Mouse (Mus musculus) cerebellum, adult 11-12 months (tissue): ENCODE data around the gene Lemd1.

Experiments used
- DNase-seq: peaks from one replicate; pipeline ENCODE4 v3.0.0; 2022

Gene Lemd1

DNA sequence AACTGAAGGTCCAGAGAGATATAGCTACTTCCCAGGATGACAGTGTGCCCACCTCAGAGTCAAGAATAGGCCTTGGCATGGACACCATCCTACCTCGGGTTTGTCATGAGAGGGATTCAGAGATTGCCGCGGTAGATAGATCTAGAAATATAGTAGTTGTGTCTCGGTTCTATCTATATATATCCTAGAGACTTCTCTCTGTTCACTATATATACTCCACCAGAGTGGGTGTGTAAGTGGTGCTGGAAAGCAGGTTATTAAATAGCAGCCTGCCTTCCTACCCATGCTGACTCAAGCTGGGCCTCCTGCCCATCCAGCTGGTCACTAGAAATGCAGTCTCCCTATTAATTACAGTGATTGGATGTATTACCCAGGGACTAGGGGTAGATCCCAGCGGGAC, 11.5 kb downstream of the Lemd1 start:
- no peak for DNase-seq

DNA sequence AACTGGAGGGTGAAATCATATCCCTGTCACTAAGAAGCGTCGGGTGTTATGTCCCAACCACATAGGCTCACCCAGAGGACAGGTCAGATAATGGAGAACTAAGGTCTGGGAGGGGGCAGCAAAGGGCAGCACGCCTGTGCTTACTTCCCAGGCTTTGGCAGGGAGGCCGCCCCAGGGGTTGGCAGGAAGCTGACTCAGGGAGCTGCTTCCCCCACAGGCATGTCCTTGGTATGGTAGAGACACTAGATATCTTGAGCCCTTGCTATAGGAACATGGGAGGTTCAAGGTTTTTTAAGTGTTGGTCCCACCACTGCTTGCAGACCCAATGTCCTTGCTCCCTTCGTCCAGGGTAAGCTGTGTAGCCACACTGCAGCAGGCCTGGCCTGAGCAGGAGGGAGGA, 14.7 kb downstream of the Lemd1 start:
- DNase-seq: no peak

DNA sequence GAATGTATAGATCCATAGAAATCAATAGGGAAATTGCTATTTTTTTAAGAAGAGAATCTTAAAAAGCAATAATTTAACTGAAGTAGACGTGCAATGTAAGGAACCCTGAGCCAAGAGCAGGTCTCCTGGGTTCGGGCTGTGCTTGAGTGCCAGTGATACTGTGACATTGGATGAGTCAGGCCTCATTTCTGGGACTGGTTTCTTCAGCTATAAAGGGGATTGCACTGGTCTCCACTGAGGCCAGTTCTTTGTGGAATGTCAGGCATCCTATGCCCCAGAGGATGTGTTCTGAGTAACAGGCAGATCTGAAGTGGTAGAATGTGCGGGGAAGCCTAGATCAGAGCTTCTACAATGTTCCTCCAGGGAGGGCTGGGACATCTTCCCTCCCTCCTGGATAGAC, 15.6 kb downstream of the Lemd1 start:
- DNase-seq: no peak

DNA sequence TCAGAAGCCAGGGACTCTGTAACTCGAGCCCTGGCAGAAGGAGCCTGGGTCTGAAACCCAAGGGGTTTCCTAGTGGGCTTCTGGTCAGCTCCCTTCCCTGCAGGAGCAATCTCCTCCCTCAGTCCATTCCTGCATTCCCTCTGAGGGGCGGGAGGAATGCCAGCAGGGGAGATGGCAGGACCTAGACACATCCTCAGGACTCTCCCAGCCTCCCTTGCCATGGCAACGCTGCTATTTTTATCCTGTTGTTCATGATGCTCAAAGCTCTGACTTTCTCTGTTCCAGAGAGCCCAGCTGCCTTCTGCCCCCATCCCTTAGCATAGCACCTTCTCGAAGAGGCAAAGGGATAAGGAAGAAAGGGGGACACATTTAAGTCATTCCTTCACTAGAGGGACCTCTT, 16.9 kb downstream of the Lemd1 start:
- peak; percentile 68 for DNase-seq

DNA sequence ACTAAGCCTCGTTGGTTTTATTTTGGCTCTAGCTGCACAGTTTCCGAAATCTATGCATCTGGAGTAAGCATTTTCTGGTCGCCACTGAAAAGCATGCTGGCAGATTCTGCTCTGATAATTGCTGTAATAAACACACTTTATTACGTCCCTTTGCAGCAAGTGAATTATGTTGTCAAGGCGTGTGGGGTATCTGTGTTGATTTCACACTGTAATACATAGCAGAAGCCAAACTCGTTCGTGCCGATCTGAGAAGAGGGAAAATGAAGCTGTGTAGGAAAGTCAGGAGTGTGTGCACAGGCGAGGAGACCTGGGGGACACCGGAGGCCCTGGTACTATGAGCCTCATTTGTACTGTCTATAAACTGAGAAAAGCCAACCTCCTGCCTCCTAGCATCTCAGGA, 18.2 kb downstream of the Lemd1 start:
- DNase-seq: no peak

DNA sequence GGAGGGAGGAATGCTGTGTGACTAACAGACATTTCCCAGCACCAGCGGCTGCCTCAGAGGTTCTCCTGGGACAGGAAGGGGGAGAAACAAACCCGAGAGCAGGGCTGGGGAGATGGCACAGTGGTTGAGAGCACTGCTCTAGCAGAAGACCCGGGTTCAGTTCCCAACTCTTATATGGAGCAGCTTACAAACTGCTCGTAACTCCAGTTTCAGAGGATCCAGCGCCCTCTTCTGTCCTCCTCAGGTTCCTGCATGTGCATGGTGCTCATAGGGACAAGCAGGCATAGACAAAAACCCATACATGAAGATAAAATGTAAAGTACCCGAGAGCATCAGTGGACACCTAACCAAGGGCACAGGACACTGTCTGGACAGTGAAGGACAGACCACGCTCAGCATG, 19.7 kb downstream of the Lemd1 start:
- no peak for DNase-seq

DNA sequence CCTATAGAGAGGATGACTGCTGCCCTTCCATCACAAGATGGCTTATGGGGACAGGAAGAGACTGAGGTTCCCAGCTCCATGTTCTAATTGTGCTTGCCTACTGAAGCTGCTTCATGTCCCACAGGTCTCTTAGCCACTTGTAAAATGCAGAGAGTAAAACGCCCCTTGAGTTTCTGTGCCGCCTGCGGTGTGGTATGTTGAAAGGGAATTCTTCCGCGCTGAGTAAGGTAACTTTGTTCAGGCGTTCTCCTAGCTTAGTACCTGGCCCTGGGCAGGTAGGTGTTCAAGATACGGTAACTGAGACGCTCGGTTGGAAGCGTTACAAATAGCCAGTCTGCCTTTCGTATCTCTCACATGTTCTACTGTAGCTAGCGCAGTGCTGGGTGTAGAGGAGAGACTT, 20.4 kb downstream of the Lemd1 start:
- no peak for DNase-seq

DNA sequence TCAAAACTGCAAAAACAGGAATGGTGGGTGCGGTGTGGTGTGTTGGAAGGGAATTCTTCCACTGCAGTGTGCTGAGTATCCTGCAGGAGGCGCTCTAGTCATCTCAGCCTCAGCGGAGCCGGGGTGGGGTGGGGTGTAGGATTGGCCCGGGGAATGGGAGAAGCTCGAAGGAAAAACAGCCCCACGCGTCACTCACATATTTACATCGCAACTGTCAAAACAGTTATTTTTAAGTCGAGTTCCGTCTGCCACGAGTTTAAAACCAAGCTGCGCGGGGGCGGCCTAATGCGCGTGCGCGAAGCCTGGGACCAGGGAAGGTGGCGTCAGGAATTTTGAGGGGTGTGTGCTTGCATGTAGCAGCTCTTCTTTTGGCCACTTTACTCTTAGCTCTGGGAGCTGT, 21.0 kb downstream of the Lemd1 start:
- no peak for DNase-seq

DNA sequence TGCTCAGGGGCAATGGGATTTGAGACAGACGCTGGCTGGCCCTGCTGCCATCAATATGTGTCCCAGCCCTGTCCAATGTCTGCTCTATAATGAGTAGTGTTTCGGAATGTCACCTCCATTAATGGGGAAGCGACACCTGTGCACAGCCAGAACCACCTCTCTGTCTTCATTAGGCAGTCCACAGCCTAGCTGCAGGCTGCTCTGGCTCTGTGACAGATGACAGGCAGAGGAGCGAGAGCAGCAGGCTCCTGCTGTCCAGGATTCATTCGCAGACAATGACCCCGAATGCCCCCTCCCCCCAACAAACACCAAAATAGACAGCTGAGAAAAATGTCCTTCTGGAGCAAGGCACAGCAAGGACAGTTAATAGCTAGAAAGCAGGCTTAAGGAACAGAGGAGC, 21.8 kb downstream of the Lemd1 start:
- no peak for DNase-seq

DNA sequence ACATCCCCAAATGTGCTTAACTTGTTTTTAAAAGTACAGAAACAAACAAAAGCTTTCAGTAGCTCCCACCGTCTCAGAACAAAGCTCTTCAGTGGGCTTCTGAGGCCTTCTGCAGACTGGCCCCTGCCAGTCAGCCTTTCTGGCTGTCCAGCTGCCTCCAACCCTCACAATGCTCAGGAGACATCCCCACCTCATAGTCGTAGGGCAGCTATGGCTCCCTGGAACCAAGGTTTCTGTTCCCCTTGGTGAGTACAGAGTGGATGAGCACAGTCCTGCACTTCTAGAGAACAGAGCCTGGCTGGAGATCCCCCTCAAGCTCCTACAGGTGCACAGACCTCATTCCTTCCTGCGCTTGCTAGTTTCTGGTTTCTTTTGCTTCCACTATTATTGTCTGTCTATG, 25.0 kb downstream of the Lemd1 start:
- no peak for DNase-seq

DNA sequence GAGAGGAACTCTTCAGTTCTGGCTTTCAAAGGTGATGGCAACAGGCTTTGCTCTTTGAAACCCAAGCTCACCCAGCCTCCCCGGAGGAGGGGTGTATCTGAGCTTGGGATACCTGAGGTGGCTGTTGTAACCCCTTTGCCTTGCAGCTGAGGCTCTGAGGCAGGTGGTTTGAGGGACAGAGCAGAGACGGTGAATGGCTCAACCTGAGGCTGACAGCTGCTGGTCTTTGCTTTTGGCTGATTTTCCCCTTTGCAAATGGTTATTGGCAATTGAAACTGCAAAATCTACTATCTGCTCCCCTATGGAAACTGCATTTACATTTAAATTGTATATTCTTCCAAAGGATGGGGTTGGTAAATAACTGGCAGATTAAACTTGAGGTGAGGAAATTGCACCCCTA, 30.4 kb downstream of the Lemd1 start:
- DNase-seq: no peak

DNA sequence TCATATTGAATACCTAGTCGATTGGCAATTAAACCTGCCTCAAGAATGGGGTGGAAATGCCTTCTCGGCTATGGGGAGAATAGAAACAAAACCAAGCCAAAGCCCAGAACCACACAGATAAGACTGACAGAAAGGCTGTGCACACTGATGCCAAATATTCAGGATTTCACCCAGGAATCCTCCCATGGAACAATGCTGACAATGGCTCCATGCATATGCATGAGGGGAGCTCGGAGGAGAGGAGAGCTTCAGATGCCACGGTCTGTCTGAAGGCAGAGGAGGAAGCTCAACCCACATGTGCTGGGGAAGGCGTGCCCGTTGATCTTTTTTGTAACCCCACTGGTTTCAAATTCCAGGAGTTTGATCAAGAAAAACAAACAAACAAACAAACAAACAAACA, 30.9 kb downstream of the Lemd1 start:
- no peak for DNase-seq

DNA sequence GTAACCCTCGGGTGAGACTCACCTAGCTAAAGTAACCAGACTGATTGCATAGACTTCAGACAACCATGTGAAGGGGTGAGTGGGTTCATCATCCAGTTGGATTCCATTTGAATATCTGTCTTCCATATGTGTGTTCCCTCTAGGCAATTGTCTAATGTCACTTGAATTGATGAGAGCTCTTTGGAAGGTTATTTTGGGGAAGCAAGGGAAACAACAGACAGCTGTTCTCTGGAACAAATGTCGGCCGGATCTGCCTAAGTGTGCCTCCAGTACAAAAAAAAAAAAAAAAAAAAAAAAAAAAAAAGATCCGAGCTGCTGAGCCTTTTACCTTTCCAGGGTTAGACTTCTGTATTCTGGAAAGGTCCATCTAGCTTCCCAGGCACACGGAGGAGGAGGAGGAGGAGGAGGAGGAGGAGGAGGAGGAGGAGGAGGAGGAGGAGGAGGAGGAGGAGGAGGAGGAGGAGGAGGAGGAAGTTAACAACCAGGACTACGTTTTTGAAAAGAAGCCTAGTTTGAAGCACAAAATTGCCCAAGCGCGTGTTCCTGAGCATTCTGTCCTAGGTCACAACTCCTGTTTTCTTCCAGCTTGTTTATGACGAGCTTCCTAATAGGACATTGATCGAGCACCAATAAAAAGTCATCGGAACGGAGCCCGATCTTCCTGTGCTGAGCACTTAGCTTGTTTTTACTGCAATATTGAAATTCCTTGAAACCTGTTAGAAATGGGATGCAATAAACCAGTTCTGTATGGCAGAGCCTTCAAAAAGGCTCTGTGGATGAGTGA, 35.3 kb downstream of the Lemd1 start:
- no peak for DNase-seq

DNA sequence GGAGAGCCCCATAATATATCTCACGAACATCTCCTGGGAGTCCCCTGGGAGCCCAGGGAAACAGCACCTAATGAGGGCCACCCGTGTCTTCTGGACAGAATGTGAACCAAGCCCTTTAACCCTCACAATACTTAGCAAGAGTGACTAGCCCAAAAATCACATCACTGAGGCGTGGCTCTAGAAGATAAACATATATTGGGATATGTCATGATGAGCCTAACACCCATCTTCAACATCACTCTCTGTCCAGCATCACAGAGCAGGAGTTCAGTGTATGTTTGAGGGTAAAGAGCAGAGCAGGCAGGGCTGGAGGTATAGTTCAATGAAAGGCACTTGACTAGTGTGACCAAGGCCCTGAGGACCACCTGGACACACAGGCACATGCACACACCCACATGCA, 38.4 kb downstream of the Lemd1 start, which contains the start of gene Gm10188:
Gm10188 (minus strand) TSS at position 101 of the 400 bp plus-strand sequence.
- no peak for DNase-seq

DNA sequence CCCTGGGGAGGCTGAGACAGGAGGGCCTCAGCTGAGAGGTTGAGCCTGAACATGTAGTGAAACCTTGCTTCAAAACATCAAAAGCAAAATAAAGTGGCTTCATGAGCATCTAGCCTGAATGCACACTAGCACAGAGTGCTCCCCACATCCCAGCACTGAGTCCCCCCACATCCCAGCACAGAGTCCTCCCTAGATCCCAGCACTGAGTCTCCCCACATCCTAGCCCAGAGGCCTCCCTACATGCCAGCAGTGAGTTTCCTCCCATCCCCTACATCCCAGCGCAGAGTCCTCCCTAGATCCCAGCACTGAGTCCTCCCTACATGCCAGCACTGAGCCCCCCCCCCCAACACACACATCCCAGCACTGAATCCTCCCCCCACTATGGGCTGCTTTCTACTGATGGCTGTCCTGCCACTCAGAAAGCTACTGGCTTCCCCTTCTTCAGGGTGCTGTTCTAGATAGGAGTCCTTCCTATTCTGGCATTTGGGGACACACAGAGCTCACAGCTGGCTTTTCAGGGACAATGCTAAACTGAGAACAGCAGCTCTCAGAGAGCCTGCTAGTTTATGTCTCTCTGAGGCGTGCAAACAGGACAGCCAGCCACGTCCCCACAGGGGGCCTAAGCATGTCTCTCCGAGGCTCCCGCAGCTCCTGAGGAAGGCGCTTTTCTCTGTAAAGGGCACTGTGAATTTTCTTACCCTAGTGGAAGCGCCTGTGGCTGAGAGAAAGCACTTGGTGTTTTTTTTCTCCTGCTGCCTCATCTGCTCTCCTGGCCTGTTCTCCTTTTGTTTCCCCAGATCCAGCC, 40.4 kb downstream of the Lemd1 start:
- no peak for DNase-seq

DNA sequence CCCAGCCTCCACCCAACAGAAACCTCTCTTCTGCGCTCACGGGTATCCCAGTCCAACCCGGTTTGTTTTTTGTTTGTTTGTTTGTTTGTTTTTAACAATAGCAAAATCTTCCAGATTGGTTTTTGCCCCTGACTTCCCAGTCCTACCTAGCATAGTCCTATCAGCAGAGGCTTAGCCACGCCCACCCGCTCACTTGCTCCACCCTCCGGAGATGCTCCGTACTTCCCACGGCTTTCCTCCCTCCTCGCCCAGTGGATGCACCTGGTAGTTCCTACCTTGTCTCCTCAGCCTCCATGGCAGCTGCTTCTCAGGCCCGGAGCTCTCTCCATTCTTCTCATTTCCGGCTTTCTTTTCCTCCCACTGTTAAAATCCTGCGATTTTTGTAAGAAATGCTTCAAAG, 42.3 kb downstream of the Lemd1 start:
- no peak for DNase-seq

DNA sequence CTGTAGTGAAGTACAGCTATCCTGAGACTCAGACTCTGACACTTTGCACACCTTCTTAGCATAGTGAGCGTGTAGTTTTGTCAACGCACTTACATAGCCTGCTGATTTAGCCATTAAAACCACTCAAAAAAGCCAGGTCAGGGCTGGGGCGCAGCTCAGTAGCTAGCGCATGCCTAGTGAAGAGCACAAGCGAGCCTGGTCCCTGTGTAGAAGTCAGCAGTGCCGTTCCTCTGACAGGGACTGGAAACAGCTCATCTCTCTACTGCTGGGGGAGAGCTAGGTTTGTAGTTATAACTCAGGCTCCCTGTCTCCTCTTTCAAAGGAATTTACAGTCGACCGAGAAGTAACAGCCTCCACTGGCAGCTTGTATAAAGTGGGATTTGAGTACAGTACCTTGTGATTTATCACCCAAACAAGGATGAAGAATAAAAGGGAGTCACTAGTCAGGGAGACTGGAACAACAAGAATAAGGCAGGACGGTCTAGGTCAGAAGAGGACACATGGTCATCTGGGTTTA, 43.6 kb downstream of the Lemd1 start:
- DNase-seq: no peak

DNA sequence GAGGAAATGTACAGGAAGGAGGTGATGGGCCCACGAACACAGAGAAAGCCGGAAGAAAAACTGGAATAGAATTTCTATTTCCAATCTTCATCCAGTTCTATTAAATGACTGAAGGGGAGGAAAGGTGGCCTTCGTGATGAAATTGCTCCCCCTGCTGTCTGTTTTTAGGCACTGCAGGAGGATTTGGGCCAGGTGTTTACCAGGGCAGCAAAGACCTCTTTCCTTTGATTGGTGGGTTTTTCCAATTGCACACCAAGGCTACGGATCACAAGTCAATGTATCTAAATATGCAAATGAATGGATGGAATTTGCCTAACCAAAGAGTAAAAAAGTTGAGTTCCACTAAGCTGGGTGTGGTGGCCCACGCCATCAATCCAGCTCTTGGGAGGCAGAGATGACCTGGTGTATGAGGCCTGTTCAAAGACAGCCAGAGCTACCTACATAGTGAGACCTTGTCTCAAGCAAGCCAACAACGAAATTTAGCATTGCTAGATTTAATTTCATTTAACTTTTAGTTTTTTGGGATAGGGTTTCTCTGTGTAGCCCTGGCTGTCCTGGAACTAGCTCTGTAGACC, 46.4 kb downstream of the Lemd1 start:
- peak; percentile 48 for DNase-seq

DNA sequence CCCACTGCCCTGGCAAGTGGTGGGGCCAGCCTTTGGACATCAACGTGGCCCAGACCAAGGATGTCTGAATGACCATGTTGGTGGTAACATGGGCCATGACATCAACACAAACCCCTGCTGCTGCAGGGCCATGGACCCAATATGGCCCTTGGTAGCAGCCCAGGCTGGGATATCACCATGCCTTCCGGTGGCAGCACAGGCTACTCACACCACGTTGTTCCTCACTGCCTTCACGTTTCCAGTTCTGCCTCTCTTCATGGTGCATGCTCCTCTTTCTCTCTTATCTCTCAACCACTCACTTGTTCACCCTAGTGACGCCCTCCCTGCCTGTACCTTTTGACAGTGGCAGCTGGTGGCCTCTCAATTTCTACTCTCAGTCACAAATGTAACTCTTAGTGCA, 53.8 kb downstream of the Lemd1 start:
- DNase-seq: no peak

DNA sequence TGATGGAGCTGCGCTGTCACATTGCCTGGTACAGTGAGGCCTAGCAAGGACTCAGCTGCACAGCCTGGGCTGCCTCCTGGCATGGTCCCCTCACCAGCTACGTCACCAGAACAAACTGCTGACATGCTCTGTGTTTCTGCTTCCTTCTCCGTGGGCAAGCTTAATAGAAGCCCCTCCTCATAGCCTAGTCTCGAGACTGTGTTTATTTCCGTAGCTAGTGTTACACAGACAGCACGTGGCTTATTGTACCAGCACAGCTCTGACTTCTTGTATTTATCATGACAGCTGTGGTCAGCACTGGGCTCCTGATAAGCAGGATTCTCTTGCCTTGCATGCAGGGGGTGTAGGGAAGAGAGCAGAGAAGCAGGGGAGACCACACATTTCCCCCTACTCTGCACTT, 54.9 kb downstream of the Lemd1 start:
- DNase-seq: no peak

DNA sequence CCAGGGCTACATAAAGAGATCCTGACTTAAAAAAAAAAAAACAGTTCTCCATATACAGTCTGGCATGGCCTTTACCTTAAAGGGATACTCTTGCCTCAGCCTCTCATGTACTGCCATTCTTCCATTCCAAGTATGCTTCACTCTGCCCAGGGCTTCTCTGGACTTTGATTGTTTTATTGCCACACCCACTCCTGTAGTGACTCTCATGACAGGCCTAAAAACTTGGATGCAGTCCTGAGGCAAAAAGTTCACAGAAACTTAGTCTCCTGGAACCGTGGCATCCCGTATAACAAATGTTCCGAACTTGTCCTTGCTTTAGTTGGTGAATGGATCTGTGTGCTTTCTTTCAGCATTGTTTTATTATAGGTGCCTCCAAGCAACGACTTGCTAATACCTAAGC, 55.4 kb downstream of the Lemd1 start:
- no peak for DNase-seq

DNA sequence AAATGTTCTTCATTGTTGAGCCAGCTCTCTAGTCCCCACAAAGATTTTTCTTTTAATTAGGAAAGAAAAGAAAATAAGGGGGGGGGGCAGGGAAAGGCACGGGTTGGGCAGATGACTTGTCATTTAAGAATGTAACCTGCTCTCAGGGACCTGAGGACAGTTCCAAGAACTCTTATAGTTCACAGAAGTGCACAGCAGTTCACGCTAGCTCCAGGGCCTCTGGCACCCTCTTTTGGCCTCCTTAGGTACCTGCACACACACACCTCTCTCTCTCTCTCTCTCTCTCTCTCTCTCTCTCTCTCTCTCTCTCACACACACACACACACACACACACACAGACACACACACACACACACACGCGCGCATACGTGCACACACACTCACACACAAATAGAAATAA, 63.2 kb downstream of the Lemd1 start:
- DNase-seq: no peak

DNA sequence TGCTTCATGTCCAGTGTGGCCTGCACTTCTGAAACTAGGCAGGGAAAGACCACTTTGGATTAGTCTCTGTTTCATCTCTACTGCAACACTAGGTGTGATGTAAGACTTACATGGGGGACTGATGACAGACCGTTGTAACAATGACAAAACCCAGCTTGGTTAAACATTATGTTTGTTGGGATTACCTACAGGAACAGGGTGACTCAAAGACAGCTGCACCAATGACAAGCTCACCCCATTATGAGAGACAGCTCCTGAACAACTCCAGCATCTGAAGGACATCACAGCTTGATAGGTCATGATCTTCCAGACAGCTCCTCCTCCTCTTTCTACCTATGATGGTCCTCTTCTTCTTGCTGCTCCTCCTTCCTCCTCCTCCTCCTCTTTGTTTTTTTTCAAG, 69.1 kb downstream of the Lemd1 start:
- DNase-seq: no peak

DNA sequence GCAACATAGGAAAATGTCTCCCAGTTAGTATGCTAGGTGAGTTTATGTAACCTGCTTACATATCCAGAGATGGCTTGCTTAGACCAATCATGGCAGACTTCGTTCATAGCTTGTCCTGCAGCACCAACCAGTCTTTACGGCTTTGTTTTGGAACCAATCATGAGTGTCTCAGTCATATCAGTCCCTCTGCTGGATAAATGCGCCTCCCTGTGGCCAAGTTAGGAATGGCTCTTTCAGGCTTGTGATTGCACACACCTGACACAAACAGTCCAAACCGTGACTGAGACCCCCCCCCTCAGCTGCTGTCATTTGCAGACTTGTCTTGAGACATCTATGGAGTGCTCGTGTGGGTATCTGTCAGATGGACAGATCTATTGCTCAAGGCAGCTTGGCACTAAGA, 69.8 kb downstream of the Lemd1 start:
- no peak for DNase-seq
